Mouse (Mus musculus) bone marrow, adult 2 months (tissue): ENCODE data around the gene Gm13290. TPM values are rescaled to one million over a fixed set of nuclear protein-coding genes. Genes with fewer than 3 reads are reported as not detected.

Source experiments
- H3K27ac ChIP-seq: fragments of 200-500 bp; 2 replicates; pipeline ENCODE4 v1.5.1; 2012; ENCODE audit warnings: low read depth, mild to moderate bottlenecking, control low read depth, inconsistent platforms, low read length; ENCODE audit not compliant: control insufficient read depth, poor library complexity, insufficient read depth
- H3K4me1 ChIP-seq: fragments of 200-500 bp; 2 replicates; pipeline ENCODE4 v1.6.1; 2011; ENCODE audit warnings: low read length; ENCODE audit not compliant: control insufficient read depth, insufficient read depth
- H3K4me3 ChIP-seq: fragments of 200-500 bp; replicated peaks from 2 replicates; pipeline ENCODE3; 2011; ENCODE audit warnings: mild to moderate bottlenecking, low read depth, low read length, control low read depth; ENCODE audit not compliant: control insufficient read depth
- CTCF ChIP-seq: fragments of 200-500 bp; IDR thresholded peaks from 2 replicates; pipeline ENCODE4 v1.5.1; 2011; ENCODE audit warnings: low read length, control low read depth; ENCODE audit not compliant: control insufficient read depth, insufficient read depth
- POLR2A ChIP-seq: fragments of 200-500 bp; IDR thresholded peaks from 2 replicates; pipeline ENCODE4 v1.6.1; 2011; ENCODE audit warnings: low read depth, mild to moderate bottlenecking, control low read depth, low read length, borderline replicate concordance; ENCODE audit not compliant: control insufficient read depth
- WGBS: fragments of 180-500 bp; shearing (Covaris S2); methylation state at CpG from one replicate; pipeline ENCODE4 v1.1.7; 2018; 5-methylcytosine and 5-hydroxymethylcytosine counted together
- polyA plus RNA-seq: library from polyadenylated mRNA; stranded (reverse); fragments of >200 nt; gene quantifications from 2 replicates; pipeline ENCODE4 v1.2.4, GENCODE M21; 2011; ENCODE audit warnings: low replicate concordance; ENCODE audit not compliant: missing spikeins, insufficient read depth, insufficient read length

Gm13290 gene
- polyA plus RNA-seq, 1 experiment = not detected

GRCm38 (mm10) chr4:88819659-88820058 lies 46.0 kb downstream of the Gm13290 start, which contains the start of gene Ifna11:
Gene Ifna11, plus strand, starts transcription at chr4:88819959.
- Histone ChIP-seq H3K4me3 (no peak within 1 kb of the TSS), H3K4me1 (no peaks in the 10 kb centered on the region), H3K27ac (no peak within 1 kb of the TSS)
- WGBS = 82% methylated on average over 1 of the region's 1 CpGs
- TF ChIP-seq POLR2A (no peak), CTCF (no peak)

- Histone ChIP-seq H3K27ac (no peak overlapping the region), H3K4me3 (no peak overlapping the region), H3K4me1 (no peaks in the 10 kb centered on the region)
- WGBS = 28% methylated on average over 4 of the region's 4 CpGs
- TF ChIP-seq CTCF (no peak), POLR2A (no peak)
Observed at GRCm38 (mm10) chr4:88822995-88823394, 49.4 kb downstream of the Gm13290 start.

Other genes starting within 250 kb of the Gm13290 start
- not detected in 2 replicates for gene Ifna15, start 215.6 kb upstream of the Gm13290 start, polyA plus RNA-seq
- not detected in 2 replicates for gene Ifna14, start 202.0 kb upstream of the Gm13290 start, polyA plus RNA-seq
- not detected in 2 replicates for gene Ifna9, start 181.4 kb upstream of the Gm13290 start, polyA plus RNA-seq
- gene Ifna12, start 170.5 kb upstream of the Gm13290 start, polyA plus RNA-seq = not detected in 2 replicates
- gene C87499, start 139.4 kb upstream of the Gm13290 start, polyA plus RNA-seq = not detected in 2 replicates
- 1.9 TPM in 1 of 2 replicates, not detected in the other for gene Ifna13, start 129.4 kb upstream of the Gm13290 start, polyA plus RNA-seq
- not detected in 2 replicates for gene Ifna16, start 96.9 kb upstream of the Gm13290 start, polyA plus RNA-seq
- not detected in 2 replicates for gene Ifna2, start 89.9 kb upstream of the Gm13290 start, polyA plus RNA-seq
- not detected in 2 replicates for gene Ifnab, start 82.5 kb upstream of the Gm13290 start, polyA plus RNA-seq
- not detected in 2 replicates for gene Gm26566, start 52.0 kb upstream of the Gm13290 start, polyA plus RNA-seq
- gene Klhl9, start 51.4 kb upstream of the Gm13290 start, polyA plus RNA-seq = 10.8 and 18.3 TPM in 2 replicates
- not detected in 2 replicates for gene Gm13271, start 19.0 kb upstream of the Gm13290 start, polyA plus RNA-seq
- gene Gm13283, start 13.7 kb upstream of the Gm13290 start, polyA plus RNA-seq = not detected in 2 replicates
- gene Gm13289, start 3.1 kb downstream of the Gm13290 start, polyA plus RNA-seq = not detected in 2 replicates
- not detected in 2 replicates for gene Gm13272, start 6.0 kb downstream of the Gm13290 start, polyA plus RNA-seq
- not detected in 2 replicates for gene Ifnz, start 8.3 kb downstream of the Gm13290 start, polyA plus RNA-seq
- gene Gm13276, start 11.9 kb downstream of the Gm13290 start, polyA plus RNA-seq = not detected in 2 replicates
- not detected in 2 replicates for gene Gm13277, start 14.8 kb downstream of the Gm13290 start, polyA plus RNA-seq
- gene Gm13278, start 17.7 kb downstream of the Gm13290 start, polyA plus RNA-seq = not detected in 2 replicates
- not detected in 2 replicates for gene Gm13275, start 20.7 kb downstream of the Gm13290 start, polyA plus RNA-seq
- not detected in 2 replicates for gene Gm13279, start 23.6 kb downstream of the Gm13290 start, polyA plus RNA-seq
- not detected in 2 replicates for gene Gm13285, start 25.8 kb downstream of the Gm13290 start, polyA plus RNA-seq
- not detected in 2 replicates for gene Gm13287, start 29.4 kb downstream of the Gm13290 start, polyA plus RNA-seq
- gene Gm13288, start 31.7 kb downstream of the Gm13290 start, polyA plus RNA-seq = not detected in 2 replicates
- not detected in 2 replicates for gene Ifna7, start 42.4 kb downstream of the Gm13290 start, polyA plus RNA-seq
- gene Ifna11, start 46.1 kb downstream of the Gm13290 start, polyA plus RNA-seq = not detected in 2 replicates
- not detected in 2 replicates for gene Ifna6, start 53.6 kb downstream of the Gm13290 start, polyA plus RNA-seq
- not detected in 2 replicates for gene Ifna5, start 61.7 kb downstream of the Gm13290 start, polyA plus RNA-seq
- gene Ifna4, start 68.0 kb downstream of the Gm13290 start, polyA plus RNA-seq = not detected in 2 replicates
- not detected in 2 replicates for gene Ifna1, start 76.3 kb downstream of the Gm13290 start, polyA plus RNA-seq
- gene Ifne, start 106.4 kb downstream of the Gm13290 start, polyA plus RNA-seq = not detected in 2 replicates